ENCODE assay signal across 10 mouse cellular contexts in genomic region chr17:24897600-24897999, GRCm38 (mm10). TPM values are rescaled to one million over a fixed set of nuclear protein-coding genes. Genes with fewer than 3 reads are reported as not detected.
DNase-seq lines count a peak whose midpoint lies in the region; ATAC-seq and TF ChIP-seq lines count a peak whose summit lies in the region.
"Had no signal": no experiment of that assay in that cellular context is flagged by ENCODE, and none has a peak within 500 bp of the region (broad histone marks: within the 10 kb centered on the region; RNA-seq: fewer than 3 reads in every experiment).

No protein-coding gene starts in this region.

- no peak overlapping the region; a peak in 1 of 4 replicates for H3K4me3 ChIP-seq in heart, embryonic 14.5 days (ENCODE audit: control insufficient read depth in 1 of 2, insufficient read depth in 1 of 2, low read depth in 1 of 2, low read length in 2 of 2)
- H3K4me3 ChIP-seq in forebrain, embryonic 15.5 days = peak overlapping the region; percentile 59
- peak overlapping the region; percentile 83 to 99; a peak in 2 of 4 replicates for H3K4me3 ChIP-seq in liver, embryonic 14.5 days (ENCODE audit: insufficient read depth in 1 of 2, low read depth in 2 of 2, low read length in 2 of 2)

- ATAC-seq in heart, embryonic 14.5 days (ENCODE audit: insufficient number of reproducible peaks, insufficient read depth, low FRiP score, low read depth) = no peak
- no peak for ATAC-seq in forebrain, embryonic 15.5 days (replicated peaks)
- ATAC-seq in liver, embryonic 14.5 days (ENCODE audit: insufficient read depth) = no peak
- ATAC-seq: inflammation-experienced regulatory T-cells, adult 6 months had no signal

- no peak overlapping the region for H3K27ac ChIP-seq in heart, embryonic 14.5 days (replicated peaks in 1 of 2; ENCODE audit: control insufficient read depth in 1 of 2, insufficient read depth in 1 of 2, low read depth in 2 of 2, low read length in 2 of 2)
- H3K27ac ChIP-seq in forebrain, embryonic 15.5 days (replicated peaks) = no peak overlapping the region
- H3K27ac ChIP-seq in liver, embryonic 14.5 days = peak overlapping the region; percentile 42

- peaks cover 13 to 36% of the 10 kb centered on the region in 2 experiments for H3K4me1 ChIP-seq in heart, embryonic 14.5 days (ENCODE audit: control insufficient read depth in 2 of 2, insufficient read depth in 2 of 2, low read length in 2 of 2)
- peaks cover 37% of the 10 kb centered on the region for H3K4me1 ChIP-seq in forebrain, embryonic 15.5 days
- H3K4me1 ChIP-seq in liver, embryonic 14.5 days (replicated peaks; ENCODE audit: control insufficient read depth in 2 of 2, insufficient read depth in 2 of 2, low read length in 1 of 2) = peaks cover 25 to 27% of the 10 kb centered on the region in 2 experiments

- no peak for TF ChIP-seq EP300 in liver, embryonic 14.5 days (IDR thresholded peaks at IDR 0.05; ENCODE audit: low read depth)

- TF ChIP-seq CTCF in liver, embryonic 14.5 days (IDR thresholded peaks at IDR 0.05; ENCODE audit: low read depth) = no peak

- peak overlapping the region; percentile 72; the same call in 1 of the 2 replicates for H3K4me2 ChIP-seq in heart, embryonic 14.5 days (ENCODE audit: low read length)
- H3K4me2 ChIP-seq in forebrain, embryonic 15.5 days (replicated peaks) = peak overlapping the region; percentile 96
- peak overlapping the region; percentile 97 for H3K4me2 ChIP-seq in liver, embryonic 14.5 days (ENCODE audit: low read depth)

- no peak for DNase-seq in heart, adult 9 months (ENCODE audit: low spot score in 2 of 2)
- DNase-seq in adrenal gland, postnatal 36 days = peak; percentile 61 to 70
- DNase-seq in liver, embryonic 14.5 days (ENCODE audit: low read depth in 3 of 3, low spot score in 3 of 3) = no peak
- no peak for DNase-seq in T-cell, adult 2 months (ENCODE audit: low spot score)
- no peak for DNase-seq in right cerebral cortex, postnatal 10 days (ENCODE audit: low spot score in 2 of 2)
- DNase-seq in layer of hippocampus, adult 9-10 months (ENCODE audit: low spot score) = no peak
- DNase-seq: cerebellum, postnatal 25 days had no signal

- H3K9ac ChIP-seq in heart, embryonic 14.5 days (ENCODE audit: low read length) = no peak overlapping the region; the same call in 1 of the 2 replicates
- H3K9ac ChIP-seq in forebrain, embryonic 15.5 days (replicated peaks) = no peak overlapping the region
- peak overlapping the region; percentile 94 for H3K9ac ChIP-seq in liver, embryonic 14.5 days (replicated peaks)

- H3K36me3 ChIP-seq in heart, embryonic 14.5 days (ENCODE audit: control insufficient read depth, insufficient read depth, low read length) = peaks cover 70% of the 10 kb centered on the region
- H3K36me3 ChIP-seq in forebrain, embryonic 15.5 days = peaks cover 56% of the 10 kb centered on the region
- H3K36me3 ChIP-seq in liver, embryonic 14.5 days (replicated peaks; ENCODE audit: control insufficient read depth, insufficient read depth, low read depth) = peaks cover 50% of the 10 kb centered on the region

- no peaks in the 10 kb centered on the region for H3K27me3 ChIP-seq in heart, embryonic 14.5 days (ENCODE audit: control insufficient read depth, insufficient read depth, low read length)
- H3K27me3 ChIP-seq in forebrain, embryonic 15.5 days = no peaks in the 10 kb centered on the region
- no peaks in the 10 kb centered on the region for H3K27me3 ChIP-seq in liver, embryonic 14.5 days (ENCODE audit: control insufficient read depth, insufficient read depth, low read length)

- WGBS in heart, embryonic 14.5 days = 75% methylated on average over 4 of the region's 4 CpGs
- WGBS in forebrain, embryonic 15.5 days = 76% methylated on average over 4 of the region's 4 CpGs
- 71% methylated on average over 4 of the region's 4 CpGs for WGBS in liver, embryonic 14.5 days (ENCODE audit: insufficient replicate concordance)

- H3K9me3 ChIP-seq in heart, embryonic 14.5 days (ENCODE audit: control insufficient read depth, low read length) = no peaks in the 10 kb centered on the region
- H3K9me3 ChIP-seq in forebrain, embryonic 15.5 days = no peaks in the 10 kb centered on the region
- no peaks in the 10 kb centered on the region for H3K9me3 ChIP-seq in liver, embryonic 14.5 days (ENCODE audit: control insufficient read depth, low read length)

RNA-seq across cellular contexts. Expression of gene Nme3, which starts 1.3 kb away (rescaled TPM):
- 39.4 and 43.9 TPM in 2 replicates for polyA plus RNA-seq in heart, embryonic 14.5 days (2014; fragmentation: Nextera tagmentation; extraction: Ambion mirVana)
- 100 to 1,000 TPM in 1 of 2 experiments, 10 to 100 TPM in 1; 51.3 to 113 TPM for total RNA-seq in adrenal gland, postnatal 36 days (2021)
- polyA plus RNA-seq in forebrain, embryonic 15.5 days (2015; fragmentation: Nextera tagmentation; extraction: Ambion mirVana) = 69.6 and 72.6 TPM in 2 replicates
- polyA plus RNA-seq in liver, embryonic 14.5 days (2012; rRNA removed) = 55.7 and 65.6 TPM in 2 replicates
- polyA plus RNA-seq in liver, embryonic 14.5 days (2014; fragmentation: Nextera tagmentation; extraction: Ambion mirVana) = 79.2 and 83.7 TPM in 2 replicates

RNA-seq across cellular contexts. Expression of gene Mrps34, which starts 2.7 kb away (rescaled TPM):
- 82.1 and 82.8 TPM in 2 replicates for polyA plus RNA-seq in heart, embryonic 14.5 days (2014; fragmentation: Nextera tagmentation; extraction: Ambion mirVana)
- total RNA-seq in adrenal gland, postnatal 36 days (2021) = 100 to 1,000 TPM; 109 to 177 TPM
- polyA plus RNA-seq in forebrain, embryonic 15.5 days (2015; fragmentation: Nextera tagmentation; extraction: Ambion mirVana) = 77.6 and 82.2 TPM in 2 replicates
- polyA plus RNA-seq in liver, embryonic 14.5 days (2012; rRNA removed) = 48.0 and 49.2 TPM in 2 replicates
- 43.5 and 49.9 TPM in 2 replicates for polyA plus RNA-seq in liver, embryonic 14.5 days (2014; fragmentation: Nextera tagmentation; extraction: Ambion mirVana)

RNA-seq across cellular contexts. Expression of gene Eme2, which starts 2.7 kb away (rescaled TPM):
- 14.7 and 16.0 TPM in 2 replicates for polyA plus RNA-seq in heart, embryonic 14.5 days (2014; fragmentation: Nextera tagmentation; extraction: Ambion mirVana)
- total RNA-seq in adrenal gland, postnatal 36 days (2021) = 10 to 100 TPM; 41.0 to 42.3 TPM
- polyA plus RNA-seq in forebrain, embryonic 15.5 days (2015; fragmentation: Nextera tagmentation; extraction: Ambion mirVana) = 32.8 and 34.6 TPM in 2 replicates
- polyA plus RNA-seq in liver, embryonic 14.5 days (2012; rRNA removed) = 7.6 and 9.4 TPM in 2 replicates
- polyA plus RNA-seq in liver, embryonic 14.5 days (2014; fragmentation: Nextera tagmentation; extraction: Ambion mirVana) = 7.4 and 8.5 TPM in 2 replicates

RNA-seq across cellular contexts. Expression of gene Spsb3, which starts 11.2 kb away (rescaled TPM):
- polyA plus RNA-seq in heart, embryonic 14.5 days (2014; fragmentation: Nextera tagmentation; extraction: Ambion mirVana) = 26.8 and 28.2 TPM in 2 replicates
- total RNA-seq in adrenal gland, postnatal 36 days (2021) = 10 to 100 TPM; 31.2 to 34.7 TPM
- 81.5 and 82.5 TPM in 2 replicates for polyA plus RNA-seq in forebrain, embryonic 15.5 days (2015; fragmentation: Nextera tagmentation; extraction: Ambion mirVana)
- 26.3 and 28.4 TPM in 2 replicates for polyA plus RNA-seq in liver, embryonic 14.5 days (2012; rRNA removed)
- 37.5 and 40.2 TPM in 2 replicates for polyA plus RNA-seq in liver, embryonic 14.5 days (2014; fragmentation: Nextera tagmentation; extraction: Ambion mirVana)

RNA-seq across cellular contexts. Expression of gene Nubp2, which starts 11.5 kb away (rescaled TPM):
- polyA plus RNA-seq in heart, embryonic 14.5 days (2014; fragmentation: Nextera tagmentation; extraction: Ambion mirVana) = 37.8 and 39.8 TPM in 2 replicates
- total RNA-seq in adrenal gland, postnatal 36 days (2021) = 10 to 100 TPM; 47.7 to 57.9 TPM
- 73.2 and 74.2 TPM in 2 replicates for polyA plus RNA-seq in forebrain, embryonic 15.5 days (2015; fragmentation: Nextera tagmentation; extraction: Ambion mirVana)
- polyA plus RNA-seq in liver, embryonic 14.5 days (2012; rRNA removed) = 30.8 and 33.1 TPM in 2 replicates
- 76.7 and 80.1 TPM in 2 replicates for polyA plus RNA-seq in liver, embryonic 14.5 days (2014; fragmentation: Nextera tagmentation; extraction: Ambion mirVana)

Comparison
In these comparisons a context has a peak if more than half of its experiments do, and no peak if none do; other contexts are left out.
1. H3K4me3 ChIP-seq: peak in forebrain, embryonic 15.5 days (single experiment) and liver, embryonic 14.5 days (2 of 2); none in heart, embryonic 14.5 days (0 of 2).
2. DNase-seq: peak in adrenal gland, postnatal 36 days (2 of 2); none in heart, adult 9 months (0 of 2), liver, embryonic 14.5 days (0 of 3), T-cell, adult 2 months (single experiment), right cerebral cortex, postnatal 10 days (0 of 2) and layer of hippocampus, adult 9-10 months (single experiment).
3. Peak in every context shown above with its lines, with median percentiles within 50 percentile points of each other: H3K4me2 ChIP-seq.